Mouse (Mus musculus): ENCODE results near the gene Ascc1. TPM values are rescaled to one million over a fixed set of nuclear protein-coding genes. Genes with fewer than 3 reads are reported as not detected.
A peak's percentile ranks its signal among the peaks of the same experiment; 100 is the strongest.

The Ascc1 gene
- total and polyA plus RNA-seq, 2 experiments from 2014 or later, result 20.0 to 50.5 TPM

GRCm38 (mm10) chr10:60108321-60109111 is 105.9 kb downstream of the Ascc1 start:
- Histone ChIP-seq H3K36me3 (ENCODE audit: insufficient read depth) (peaks cover 3% of the 10 kb centered on the region; the same call in 1 of the 2 replicates), H3K9ac (peak overlapping the region; percentile 95), H3K4me2 (ENCODE audit: low read depth) (peak overlapping the region; percentile 91), H3K4me3 (ENCODE audit: low read depth, low read length) (peak overlapping the region; percentile 88), H3K4me1 (ENCODE audit: insufficient read depth) (peaks cover 19% of the 10 kb centered on the region), H3K9me3 (ENCODE audit: low read length) (no peaks in the 10 kb centered on the region), H3K27me3 (ENCODE audit: insufficient read depth, low read length) (no peaks in the 10 kb centered on the region), H3K27ac (ENCODE audit: low read depth, low read length) (peak overlapping the region; percentile 29; the same call in 1 of the 2 replicates)
- WGBS, result 37% methylated on average over 16 of the region's 17 CpGs
- DNase-seq (no peak), ATAC-seq (no peak)
- TF ChIP-seq CTCF (IDR thresholded peaks at IDR 0.05; ENCODE audit: low read depth), result no peak

- TF ChIP-seq CTCF (IDR thresholded peaks at IDR 0.05; ENCODE audit: low read depth), result no peak
- DNase-seq (no peak), ATAC-seq (no peak)
- H3K9ac ChIP-seq, result no peak overlapping the region
- peaks cover 19% of the 10 kb centered on the region for H3K4me1 ChIP-seq (ENCODE audit: insufficient read depth)
- 74% methylated on average over 8 of the region's 8 CpGs for WGBS
- H3K27ac ChIP-seq (ENCODE audit: low read depth, low read length), result peak overlapping the region; percentile 54
- peak overlapping the region; percentile 91 for H3K4me2 ChIP-seq (ENCODE audit: low read depth)
- no peaks in the 10 kb centered on the region for H3K27me3 ChIP-seq (ENCODE audit: insufficient read depth, low read length)
- H3K4me3 ChIP-seq (ENCODE audit: low read depth, low read length), result 0 out of 2 replicates have a peak overlapping the region, but pooled peaks have one; percentile 7
- no peaks in the 10 kb centered on the region for H3K9me3 ChIP-seq (ENCODE audit: low read length)
- peaks cover 3% of the 10 kb centered on the region; the same call in 1 of the 2 replicates for H3K36me3 ChIP-seq (ENCODE audit: insufficient read depth)
Measured at GRCm38 (mm10) chr10:60109336-60109735, 106.7 kb downstream of the Ascc1 start.

- no peak overlapping the region for H3K4me3 ChIP-seq (ENCODE audit: low read depth, low read length)
- 0 out of 2 replicates have a peak overlapping the region, but pooled peaks have one; percentile 54 for H3K27ac ChIP-seq (ENCODE audit: low read depth, low read length)
- no peak for TF ChIP-seq CTCF (IDR thresholded peaks at IDR 0.05; ENCODE audit: low read depth)
- H3K36me3 ChIP-seq (ENCODE audit: insufficient read depth), result peaks cover 3% of the 10 kb centered on the region; the same call in 1 of the 2 replicates
- WGBS, result 54% methylated on average over 8 of the region's 8 CpGs
- no peaks in the 10 kb centered on the region for H3K27me3 ChIP-seq (ENCODE audit: insufficient read depth, low read length)
- peaks cover 19% of the 10 kb centered on the region for H3K4me1 ChIP-seq (ENCODE audit: insufficient read depth)
- DNase-seq, result peak; percentile 19
- H3K9ac ChIP-seq, result no peak overlapping the region
- no peaks in the 10 kb centered on the region for H3K9me3 ChIP-seq (ENCODE audit: low read length)
- peak overlapping the region; percentile 91; the same call in 1 of the 2 replicates for H3K4me2 ChIP-seq (ENCODE audit: low read depth)
- ATAC-seq, result no peak
Measured at GRCm38 (mm10) chr10:60109989-60110388, 107.4 kb downstream of the Ascc1 start.

GRCm38 (mm10) chr10:60110908-60111475 is 108.4 kb downstream of the Ascc1 start:
- H3K27ac ChIP-seq (ENCODE audit: low read depth, low read length), result no peak overlapping the region
- no peaks in the 10 kb centered on the region for H3K27me3 ChIP-seq (ENCODE audit: insufficient read depth, low read length)
- DNase-seq (no peak), ATAC-seq (no peak)
- 91% methylated on average over 10 of the region's 10 CpGs for WGBS
- H3K4me1 ChIP-seq (ENCODE audit: insufficient read depth), result peaks cover 17% of the 10 kb centered on the region
- no peak overlapping the region for H3K9ac ChIP-seq
- no peak overlapping the region for H3K4me3 ChIP-seq (ENCODE audit: low read depth, low read length)
- H3K4me2 ChIP-seq (ENCODE audit: low read depth), result no peak overlapping the region
- H3K36me3 ChIP-seq (ENCODE audit: insufficient read depth), result peaks cover 3% of the 10 kb centered on the region; the same call in 1 of the 2 replicates
- H3K9me3 ChIP-seq (ENCODE audit: low read length), result no peaks in the 10 kb centered on the region
- TF ChIP-seq CTCF (IDR thresholded peaks at IDR 0.05; ENCODE audit: low read depth), result no peak

- ATAC-seq, result no peak
- DNase-seq, result no peak
- WGBS, result 88% methylated on average over 9 of the region's 9 CpGs
- Histone ChIP-seq H3K27ac (ENCODE audit: low read depth, low read length) (no peak overlapping the region), H3K27me3 (ENCODE audit: insufficient read depth, low read length) (no peaks in the 10 kb centered on the region), H3K9ac (no peak overlapping the region), H3K9me3 (ENCODE audit: low read length) (no peaks in the 10 kb centered on the region), H3K4me1 (ENCODE audit: insufficient read depth) (peaks cover 22% of the 10 kb centered on the region), H3K4me3 (ENCODE audit: low read depth, low read length) (no peak overlapping the region), H3K36me3 (ENCODE audit: insufficient read depth) (peaks cover 3% of the 10 kb centered on the region; the same call in 1 of the 2 replicates), H3K4me2 (ENCODE audit: low read depth) (no peak overlapping the region)
- no peak for TF ChIP-seq CTCF (IDR thresholded peaks at IDR 0.05; ENCODE audit: low read depth)
Measured at GRCm38 (mm10) chr10:60113965-60114690, 111.5 kb downstream of the Ascc1 start.

- Histone ChIP-seq H3K4me2 (ENCODE audit: low read depth) (peak overlapping the region; percentile 51), H3K9me3 (ENCODE audit: low read length) (no peaks in the 10 kb centered on the region), H3K36me3 (ENCODE audit: insufficient read depth) (peaks cover 3% of the 10 kb centered on the region; the same call in 1 of the 2 replicates), H3K9ac (peak overlapping the region; percentile 38; the same call in 1 of the 2 replicates), H3K27ac (ENCODE audit: low read depth, low read length) (peak overlapping the region; percentile 85), H3K4me1 (ENCODE audit: insufficient read depth) (peaks cover 19% of the 10 kb centered on the region), H3K27me3 (ENCODE audit: insufficient read depth, low read length) (no peaks in the 10 kb centered on the region), H3K4me3 (ENCODE audit: low read depth, low read length) (peak overlapping the region; percentile 21)
- DNase-seq (peak; percentile 96), ATAC-seq (peak; percentile 97)
- 5% methylated on average over 14 of the region's 14 CpGs for WGBS
- no peak; the same call in 1 of the 2 replicates for TF ChIP-seq CTCF (IDR thresholded peaks at IDR 0.05; ENCODE audit: low read depth)
Measured at GRCm38 (mm10) chr10:60115345-60116185, 113.0 kb downstream of the Ascc1 start.
